28 mouse cellular contexts compared by ENCODE assay signal in genomic region chr3:55590727-55591126, GRCm38 (mm10).
A peak's percentile ranks its signal among the peaks of the same experiment; 100 is the strongest.
DNase-seq lines count a peak whose midpoint lies in the region; ATAC-seq lines count a peak whose summit lies in the region.
"Had no signal": no experiment of that assay in that cellular context is flagged by ENCODE, and none has a peak within 500 bp of the region (broad histone marks: within the 10 kb centered on the region; RNA-seq: fewer than 3 reads in every experiment).

No protein-coding gene starts in this region.

- no peak overlapping the region for H3K4me2 ChIP-seq in forebrain, embryonic 16.5 days (ENCODE audit: low read length)
- H3K4me2 ChIP-seq in limb, embryonic 11.5 days (ENCODE audit: low read depth, severe bottlenecking) = no peak overlapping the region
- H3K4me2 ChIP-seq: embryonic facial prominence, embryonic 15.5 days; heart, embryonic 13.5 days; liver, embryonic 15.5 days; lung, embryonic 14.5 days; midbrain, embryonic 11.5 days; neural tube, embryonic 12.5 days had no signal

- 65% methylated on average over 6 of the region's 6 CpGs for WGBS in forebrain, embryonic 10.5 days
- WGBS in forebrain, embryonic 16.5 days = 69% methylated on average over 6 of the region's 6 CpGs
- 66% methylated on average over 6 of the region's 6 CpGs for WGBS in limb, embryonic 11.5 days

- peak overlapping the region; percentile 30; the same call in 1 of the 2 replicates for H3K27ac ChIP-seq in forebrain, embryonic 10.5 days
- H3K27ac ChIP-seq in forebrain, embryonic 16.5 days (ENCODE audit: low read length) = no peak overlapping the region
- peak overlapping the region; percentile 58 for H3K27ac ChIP-seq in limb, embryonic 11.5 days (replicated peaks; ENCODE audit: low read depth, low read length)
- H3K27ac ChIP-seq: embryonic facial prominence, embryonic 15.5 days; heart, embryonic 13.5 days; kidney, postnatal 0 days; liver, embryonic 15.5 days; neural tube, embryonic 12.5 days; stomach, postnatal 0 days had no signal

- no peak for ATAC-seq in forebrain, embryonic 16.5 days
- ATAC-seq in limb, embryonic 11.5 days (ENCODE audit: insufficient number of reproducible peaks, low FRiP score, low TSS enrichment, low read depth) = no peak
- ATAC-seq: activated CD4-positive, CD25-positive, alpha-beta regulatory T cell, adult 4 months; forebrain, postnatal 0 days; intestine, embryonic 16.5 days; midbrain, embryonic 16.5 days had no signal

- no peak overlapping the region for H3K4me3 ChIP-seq in forebrain, embryonic 10.5 days
- no peak overlapping the region for H3K4me3 ChIP-seq in forebrain, embryonic 16.5 days (replicated peaks; ENCODE audit: low read length)
- no peak overlapping the region for H3K4me3 ChIP-seq in limb, embryonic 11.5 days (ENCODE audit: low read depth, low read length)
- H3K4me3 ChIP-seq: embryonic facial prominence, embryonic 15.5 days; heart, embryonic 13.5 days; liver, embryonic 15.5 days; myocyte; neural tube, embryonic 12.5 days had no signal

- DNase-seq in forebrain, embryonic 10.5 days (ENCODE audit: extremely low spot score, low spot score) = no peak
- DNase-seq in urinary bladder, postnatal 4 days (ENCODE audit: low spot score in 2 of 2) = peak; percentile 12 to 38
- DNase-seq in urinary bladder, adult 2 months (ENCODE audit: low spot score) = no peak
- no peak for DNase-seq in limb, embryonic 11.5 days (ENCODE audit: low spot score)
- DNase-seq in embryo, embryonic 10.5 days (ENCODE audit: low spot score) = no peak
- DNase-seq: adrenal gland, adult 2 months; forebrain, postnatal 0 days; heart, postnatal 10 days; kidney, adult 8-10 months; kidney, postnatal 4 days; lung, embryonic 14.5 days; lung, postnatal 14 days; right cerebral cortex, postnatal 4 days; thymus, adult 18-20 months; thymus, postnatal 25 days had no signal

- H3K36me3 ChIP-seq in forebrain, embryonic 10.5 days (replicated peaks) = no peaks in the 10 kb centered on the region
- H3K36me3 ChIP-seq in forebrain, embryonic 16.5 days (ENCODE audit: control insufficient read depth, insufficient read depth) = no peaks in the 10 kb centered on the region
- no peaks in the 10 kb centered on the region for H3K36me3 ChIP-seq in limb, embryonic 11.5 days (ENCODE audit: control insufficient read depth, insufficient read depth, low read length)
- H3K36me3 ChIP-seq: embryonic facial prominence, embryonic 15.5 days; heart, embryonic 13.5 days; liver, embryonic 15.5 days; neural tube, embryonic 12.5 days had no signal

- H3K4me1 ChIP-seq in forebrain, embryonic 10.5 days = peaks cover 53% of the 10 kb centered on the region
- peaks cover 13% of the 10 kb centered on the region for H3K4me1 ChIP-seq in forebrain, embryonic 16.5 days (replicated peaks; ENCODE audit: control insufficient read depth, insufficient read depth, low read length)
- peaks cover 35% of the 10 kb centered on the region for H3K4me1 ChIP-seq in limb, embryonic 11.5 days (ENCODE audit: control insufficient read depth, insufficient read depth, low read length)
- H3K4me1 ChIP-seq: liver, embryonic 15.5 days had no signal

- no peak overlapping the region for H3K9ac ChIP-seq in forebrain, embryonic 16.5 days (replicated peaks; ENCODE audit: low read depth, low read length)
- H3K9ac ChIP-seq in limb, embryonic 11.5 days (ENCODE audit: low read length) = no peak overlapping the region
- H3K9ac ChIP-seq: embryonic facial prominence, embryonic 15.5 days; forebrain, postnatal 0 days; heart, embryonic 13.5 days; liver, embryonic 15.5 days; lung, embryonic 14.5 days; neural tube, embryonic 12.5 days had no signal

- no peaks in the 10 kb centered on the region for H3K9me3 ChIP-seq in forebrain, embryonic 10.5 days
- H3K9me3 ChIP-seq in forebrain, embryonic 16.5 days (ENCODE audit: control insufficient read depth, low read length) = no peaks in the 10 kb centered on the region
- H3K9me3 ChIP-seq in limb, embryonic 11.5 days (ENCODE audit: control insufficient read depth, low read length) = no peaks in the 10 kb centered on the region
- H3K9me3 ChIP-seq: embryonic facial prominence, embryonic 15.5 days; heart, embryonic 13.5 days; liver, embryonic 15.5 days; neural tube, embryonic 12.5 days had no signal

- H3K27me3 ChIP-seq in forebrain, embryonic 10.5 days (ENCODE audit: poor library complexity, severe bottlenecking) = no peaks in the 10 kb centered on the region
- H3K27me3 ChIP-seq in forebrain, embryonic 16.5 days (replicated peaks; ENCODE audit: control insufficient read depth, insufficient read depth, low read length) = no peaks in the 10 kb centered on the region
- H3K27me3 ChIP-seq in limb, embryonic 11.5 days (ENCODE audit: control insufficient read depth, insufficient read depth, low read length) = no peaks in the 10 kb centered on the region
- H3K27me3 ChIP-seq: CH12.LX; embryonic facial prominence, embryonic 15.5 days; heart, embryonic 13.5 days; liver, embryonic 15.5 days; neural tube, embryonic 12.5 days had no signal

Comparison
In these comparisons a context has a peak if more than half of its experiments do, and no peak if none do; other contexts are left out.
1. DNase-seq: peak in urinary bladder, postnatal 4 days (2 of 2); none in forebrain, embryonic 10.5 days (single experiment), urinary bladder, adult 2 months (single experiment), limb, embryonic 11.5 days (single experiment) and embryo, embryonic 10.5 days (single experiment).